Mouse (Mus musculus) retina, postnatal 1 day (tissue): ENCODE data around the gene Sowaha.
A peak's percentile ranks its signal among the peaks of the same experiment; 100 is the strongest.

Experiments
- DNase-seq: peaks from one replicate; pipeline ENCODE4 v3.0.0-alpha.2; 2012

Sowaha gene

GRCm38 (mm10) chr11:53479783-53480301 is at the start of gene Sowaha, which contains the start of gene Gm9945:
Gene Sowaha (minus strand): TSS chr11:53480274.
Gene Gm9945 (plus strand): TSS chr11:53480166.
- peak; percentile 70 for DNase-seq

DNA sequence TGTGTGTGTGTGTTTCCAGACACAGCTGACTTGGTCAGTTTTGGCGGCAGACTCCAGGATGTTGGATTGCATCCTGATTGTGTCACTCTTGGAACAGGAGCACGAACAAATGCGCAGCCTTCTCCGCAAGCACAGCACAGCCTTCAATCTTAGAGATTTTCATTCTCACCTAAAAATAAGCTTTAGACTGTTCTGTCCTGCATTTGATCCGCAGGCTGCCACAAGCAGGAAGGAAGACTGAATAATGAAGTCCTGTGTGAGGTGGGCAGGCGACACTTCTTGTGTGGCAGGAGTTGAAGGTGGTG is 49.1 kb upstream of the Sowaha start:
- DNase-seq = no peak

- no peak for DNase-seq
Observed at GRCm38 (mm10) chr11:53528397-53529252, 48.6 kb upstream of the Sowaha start.

- DNase-seq = no peak
Observed at GRCm38 (mm10) chr11:53525461-53525860, 45.4 kb upstream of the Sowaha start.

DNA sequence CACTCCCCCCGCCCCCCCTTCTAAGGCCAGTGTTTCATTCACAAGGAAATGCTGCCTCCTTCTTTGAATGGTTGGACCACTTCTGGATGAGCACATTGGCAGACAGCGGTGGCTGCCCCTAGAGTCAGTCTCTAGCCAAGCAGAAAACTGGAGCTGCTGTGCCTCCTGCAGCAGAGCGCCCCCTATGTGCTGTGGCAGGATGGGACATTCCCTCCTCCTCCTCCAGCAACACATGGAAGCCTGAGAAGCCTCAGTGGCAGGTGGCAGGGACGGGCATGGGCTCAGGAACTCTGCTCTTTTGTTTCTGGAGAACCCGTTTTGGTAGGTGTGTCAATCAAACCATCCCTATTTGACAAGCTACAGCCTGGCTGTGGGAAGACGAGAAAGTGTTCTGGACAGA is 44.8 kb upstream of the Sowaha start:
- DNase-seq = peak; percentile 64

- DNase-seq = no peak
Observed at GRCm38 (mm10) chr11:53523545-53524405, 43.7 kb upstream of the Sowaha start.

DNA sequence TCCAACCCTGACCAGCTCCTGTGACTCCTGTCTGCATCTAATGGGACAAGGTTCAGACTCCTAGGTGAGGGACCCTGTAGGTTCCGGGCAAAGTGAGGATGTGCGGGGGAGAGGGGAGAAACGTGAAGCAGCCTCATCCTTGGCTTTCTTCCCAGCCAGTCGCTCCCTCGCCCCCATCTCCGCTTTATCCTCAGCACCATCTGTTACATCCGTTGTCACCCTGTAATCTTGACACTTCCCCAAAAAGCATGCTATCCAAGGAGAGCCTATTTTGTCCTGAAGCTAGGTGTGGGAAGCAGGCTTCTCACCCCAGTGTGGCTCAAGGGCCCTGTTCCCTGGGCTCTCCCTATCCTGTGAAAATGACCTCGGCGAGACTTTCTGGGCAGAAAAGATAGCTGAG is 42.9 kb upstream of the Sowaha start:
- no peak for DNase-seq

GRCm38 (mm10) chr11:53522362-53522761 is 42.3 kb upstream of the Sowaha start:
- no peak for DNase-seq

- no peak for DNase-seq
Observed at GRCm38 (mm10) chr11:53521821-53522131, 41.7 kb upstream of the Sowaha start.

DNA sequence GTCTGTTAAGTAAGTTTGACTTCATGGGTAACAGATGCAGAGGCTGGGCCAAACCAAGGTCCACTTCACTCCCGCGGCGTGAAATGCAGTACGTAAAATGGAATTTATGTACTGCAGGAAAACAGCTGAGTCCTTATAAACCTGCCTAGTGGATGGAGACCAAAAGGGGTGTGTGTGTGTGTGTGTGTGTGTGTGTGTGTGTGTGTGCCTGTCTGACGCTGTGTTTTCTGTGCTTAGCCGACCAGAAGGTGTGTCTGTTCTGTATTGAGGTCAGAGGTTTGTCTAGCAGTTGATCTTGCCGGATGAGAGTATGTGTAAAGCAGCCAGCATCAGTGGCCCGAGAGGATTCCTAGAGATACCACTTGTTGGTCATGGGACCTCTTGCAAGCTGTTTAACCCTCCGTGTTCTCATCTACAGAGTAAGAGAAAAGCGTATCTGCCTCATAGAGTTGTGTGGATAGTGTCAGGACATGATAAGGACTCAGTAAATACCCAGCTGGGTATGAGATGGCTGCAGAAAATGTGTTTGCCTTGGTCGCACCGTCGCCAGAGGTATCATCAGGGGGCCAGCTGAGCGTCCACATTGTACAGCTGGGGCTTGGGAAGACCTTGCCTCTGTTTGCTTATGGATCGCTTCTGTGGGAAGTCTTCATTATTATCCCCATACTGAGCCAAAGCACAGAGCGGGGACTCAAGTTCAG is 41.2 kb upstream of the Sowaha start:
- peak; percentile 55 for DNase-seq

DNA sequence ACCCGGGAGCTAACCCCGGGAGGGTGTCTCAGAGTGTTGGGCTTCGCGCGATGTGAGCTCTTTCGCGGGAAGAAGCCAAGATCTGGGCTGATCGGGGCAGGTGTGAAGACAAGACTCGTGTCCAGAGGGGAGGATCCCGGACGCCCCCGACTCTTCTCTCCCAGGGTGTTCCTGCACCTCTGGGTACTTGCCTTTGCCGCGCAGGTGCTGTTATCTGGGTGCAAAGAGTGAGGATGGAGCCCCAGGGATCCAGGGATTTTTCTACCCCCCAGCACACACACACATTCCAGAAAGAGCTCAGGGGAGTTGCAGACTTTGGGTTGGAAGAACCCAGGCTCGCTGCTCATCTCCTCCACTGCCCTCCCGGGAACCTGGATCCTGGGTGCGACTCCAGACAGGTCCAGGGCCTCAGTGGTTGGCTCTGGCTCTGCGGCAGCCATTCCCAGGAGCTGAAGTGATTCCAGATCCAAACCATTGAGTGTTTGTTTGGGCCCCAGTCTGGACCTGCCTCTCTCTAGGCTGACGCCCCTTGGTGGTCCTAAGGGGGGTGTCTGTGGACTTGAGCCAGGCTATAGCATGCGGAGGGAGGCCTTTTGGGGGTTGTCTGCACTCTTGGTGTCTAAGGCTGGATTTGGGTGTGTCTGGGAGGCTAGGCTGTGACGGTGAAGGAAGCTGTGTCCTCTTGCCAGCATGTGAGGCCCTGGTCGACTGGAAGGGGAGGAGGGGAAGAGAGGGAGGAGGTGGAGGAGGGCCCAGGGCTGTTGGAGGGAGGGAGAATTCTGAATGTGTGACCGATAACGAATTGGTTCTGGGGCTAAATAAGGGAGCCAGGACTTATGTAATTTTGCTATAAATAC is 40.3 kb upstream of the Sowaha start:
- DNase-seq = peak; percentile 71

GRCm38 (mm10) chr11:53519207-53520121 is 39.4 kb upstream of the Sowaha start, which contains the start of gene Sept8:
Gene Sept8 (plus strand): TSS chr11:53519257.
- DNase-seq = peak; percentile 83

GRCm38 (mm10) chr11:53518759-53519158 is 38.7 kb upstream of the Sowaha start:
- DNase-seq = no peak

DNA sequence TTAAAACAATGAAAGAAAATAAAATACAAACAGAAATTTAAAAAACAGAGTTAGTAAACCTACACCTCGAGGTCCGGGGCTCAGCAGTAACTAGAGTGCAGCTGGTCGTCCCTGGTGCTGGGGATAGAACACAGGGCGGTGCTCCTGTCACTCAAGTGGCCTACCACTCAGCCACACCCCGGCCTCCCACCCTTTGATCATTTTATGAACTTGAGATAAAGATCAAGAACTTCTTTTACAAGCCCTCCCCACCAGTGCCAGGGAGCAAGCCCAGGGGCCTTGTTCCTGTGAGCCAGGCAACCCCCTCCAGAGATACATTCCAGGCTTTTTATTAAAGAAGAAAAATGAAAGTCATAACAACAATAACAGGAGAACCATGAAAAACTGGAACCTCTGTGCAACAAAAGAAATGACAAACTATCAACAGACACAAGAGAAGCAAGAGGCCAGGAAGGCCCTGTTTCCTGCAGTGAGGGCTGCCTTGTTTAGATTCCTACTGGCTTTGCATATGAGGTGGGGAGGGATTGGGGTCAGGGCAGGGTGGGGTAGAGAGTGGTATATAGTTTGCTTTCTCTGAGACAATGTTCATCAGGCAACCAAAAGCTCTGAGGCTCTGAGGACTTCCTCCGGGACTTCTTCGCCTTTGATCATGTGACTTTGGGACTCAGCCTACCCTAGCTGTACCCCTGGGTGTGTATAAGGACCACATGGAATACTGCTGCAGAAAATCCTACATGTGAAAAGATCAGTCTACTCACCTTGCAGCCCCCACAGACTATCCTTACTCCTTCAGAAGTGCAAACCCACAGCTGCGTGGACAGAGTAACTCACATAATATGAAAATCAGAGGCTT is 36.9 kb upstream of the Sowaha start:
- DNase-seq = no peak

- no peak for DNase-seq
Observed at GRCm38 (mm10) chr11:53510351-53510750, 30.3 kb upstream of the Sowaha start.

GRCm38 (mm10) chr11:53508591-53508990 is 28.5 kb upstream of the Sowaha start:
- DNase-seq = no peak

DNA sequence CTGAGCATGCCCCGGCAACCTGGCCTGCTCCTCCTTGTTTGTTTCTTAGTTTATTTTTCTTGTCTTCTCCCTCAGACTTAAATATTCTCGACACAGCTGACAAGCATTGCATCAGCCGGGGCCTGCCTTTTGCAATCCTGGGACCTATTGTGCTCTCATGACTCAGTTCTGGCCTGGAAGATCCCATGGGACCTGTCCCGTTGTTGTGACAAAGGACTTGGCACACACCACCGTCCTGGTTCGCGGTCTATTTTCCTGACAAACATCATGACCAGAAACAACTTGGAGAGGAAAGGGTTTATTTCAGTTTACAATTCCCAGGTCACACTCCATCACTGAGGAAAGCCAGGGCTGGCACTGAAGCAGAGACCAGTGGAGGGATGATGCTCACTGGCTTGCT is 28.1 kb upstream of the Sowaha start:
- no peak for DNase-seq

GRCm38 (mm10) chr11:53507098-53507805 is 27.2 kb upstream of the Sowaha start:
- DNase-seq = no peak

GRCm38 (mm10) chr11:53505026-53505663 is 25.1 kb upstream of the Sowaha start:
- peak; percentile 50 for DNase-seq
